Mouse (Mus musculus): ENCODE results near the gene Gnaq. TPM values are rescaled to one million over a fixed set of nuclear protein-coding genes. Genes with fewer than 3 reads are reported as not detected.

Gene Gnaq
- total and polyA plus RNA-seq, 3 experiments = 8.1 to 12.9 (median 8.2) TPM

DNA sequence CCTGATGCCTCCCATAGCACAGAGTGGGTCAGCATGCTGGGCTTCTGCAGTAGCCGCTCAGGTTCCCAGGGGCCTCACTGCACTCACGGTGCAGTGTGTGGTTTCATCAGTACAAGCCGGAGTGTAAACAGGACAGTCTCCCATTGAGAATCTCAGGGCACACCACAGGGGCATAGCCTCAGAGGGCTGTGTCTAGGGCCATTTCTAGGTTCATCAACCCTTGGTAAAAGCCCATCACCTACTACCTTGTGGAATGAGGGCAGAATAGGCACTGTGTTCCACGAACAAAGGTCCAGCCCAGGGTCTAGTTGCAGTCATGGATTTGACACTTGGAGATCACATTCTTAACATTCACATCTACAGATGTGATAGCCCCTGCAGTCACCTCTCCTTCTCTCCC is 105.4 kb downstream of the Gnaq start:
- Histone ChIP-seq H3K27me3 (replicated peaks) (no peaks in the 10 kb centered on the region), H3K4me3 (replicated peaks in 1 of 3; ENCODE audit: low read depth in 2 of 3, low read length in 2 of 3, poor library complexity in 1 of 3) (no peak overlapping the region), H3K27ac (ENCODE audit: insufficient read depth, low read depth) (no peak overlapping the region), H3K9me3 (replicated peaks; ENCODE audit: low read length) (no peaks in the 10 kb centered on the region), H3K4me1 (ENCODE audit: control insufficient read depth in 1 of 2, insufficient read depth in 2 of 2) (peaks cover 7 to 52% of the 10 kb centered on the region in 2 experiments), H3K4me2 (ENCODE audit: insufficient read depth, low read depth, poor library complexity, severe bottlenecking) (no peak overlapping the region), H3K9ac (ENCODE audit: insufficient read depth, low read depth) (no peak overlapping the region), H3K36me3 (replicated peaks in 1 of 2; ENCODE audit: control insufficient read depth in 1 of 2, insufficient read depth in 1 of 2, low read length in 1 of 2) (peaks cover 0 to 9% of the 10 kb centered on the region in 2 experiments), H3K79me2 (replicated peaks; ENCODE audit: control insufficient read depth, extremely low read depth, insufficient read depth, poor library complexity, severe bottlenecking) (no peaks in the 10 kb centered on the region)
- TF ChIP-seq MAFK (IDR thresholded peaks at IDR 0.05; ENCODE audit: insufficient replicate concordance, low read length) (no peak), TBP (conservative IDR thresholded peaks at IDR 0.05; ENCODE audit: low read depth, low read length) (no peak), CHD1 (IDR thresholded peaks at IDR 0.05; ENCODE audit: low read depth, low read length) (no peak), ETS1 (conservative IDR thresholded peaks at IDR 0.05; ENCODE audit: low read depth, low read length) (no peak), MEF2A (IDR thresholded peaks at IDR 0.05; ENCODE audit: borderline replicate concordance, low read depth, low read length) (no peak), RAD21 (IDR thresholded peaks at IDR 0.05; ENCODE audit: low read depth, low read length) (no peak), MAX (IDR thresholded peaks at IDR 0.05; ENCODE audit: low read length) (no peak), NELFE (IDR thresholded peaks at IDR 0.05; ENCODE audit: low read depth, low read length) (no peak), IRF4 (IDR thresholded peaks at IDR 0.05; ENCODE audit: low read depth, low read length) (no peak), USF2 (conservative IDR thresholded peaks at IDR 0.05; ENCODE audit: low read depth, low read length) (no peak), E2F4 (IDR thresholded peaks at IDR 0.05; ENCODE audit: insufficient replicate concordance, low read depth, low read length) (no peak), MYC (IDR thresholded peaks at IDR 0.05; ENCODE audit: low read depth, low read length) (no peak), MAZ (IDR thresholded peaks at IDR 0.05; ENCODE audit: low read depth, low read length) (no peak), ZMIZ1 (IDR thresholded peaks at IDR 0.05; ENCODE audit: low read depth, low read length) (no peak)
- DNase-seq (ENCODE audit: extremely low read depth) = no peak
- in situ Hi-C loops (cut with MboI; ENCODE audit: low pct_ligation_motif_present, low pct_unique_long_range_greater_than_20kb, low sequenced_read_pairs) (no loop called here), dilution Hi-C loops (cut with MboI; ENCODE audit: extremely low pct_ligation_motif_present, extremely low pct_unique_long_range_greater_than_20kb, low sequenced_read_pairs) (no loop called here)

DNA sequence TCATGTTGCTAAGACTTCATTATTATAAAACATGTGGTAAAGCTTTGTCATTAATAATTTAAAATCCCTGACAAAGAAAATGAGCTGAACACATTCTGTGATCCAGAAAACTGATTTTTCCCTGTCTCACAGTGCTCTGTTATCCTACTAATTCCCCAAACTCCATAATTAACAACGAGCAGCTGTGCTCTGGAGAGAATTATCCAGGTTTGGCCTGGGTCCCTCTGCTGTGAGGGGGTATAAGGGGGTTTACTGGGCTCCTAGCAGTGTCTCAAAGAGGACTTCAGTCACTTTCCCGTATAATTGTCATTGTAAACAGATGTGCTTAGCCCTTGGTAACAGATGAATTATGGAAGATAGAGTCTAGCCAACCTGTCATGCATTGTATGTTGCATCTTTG is 105.9 kb downstream of the Gnaq start:
- Histone ChIP-seq H3K4me2 (ENCODE audit: insufficient read depth, low read depth, poor library complexity, severe bottlenecking) (no peak overlapping the region), H3K4me1 (ENCODE audit: control insufficient read depth in 1 of 2, insufficient read depth in 2 of 2) (peaks cover 7 to 47% of the 10 kb centered on the region in 2 experiments), H3K36me3 (replicated peaks in 1 of 2; ENCODE audit: control insufficient read depth in 1 of 2, insufficient read depth in 1 of 2, low read length in 1 of 2) (peaks cover 0 to 9% of the 10 kb centered on the region in 2 experiments), H3K27ac (ENCODE audit: insufficient read depth, low read depth) (no peak overlapping the region), H3K79me2 (replicated peaks; ENCODE audit: control insufficient read depth, extremely low read depth, insufficient read depth, poor library complexity, severe bottlenecking) (no peaks in the 10 kb centered on the region), H3K4me3 (replicated peaks in 1 of 3; ENCODE audit: low read depth in 2 of 3, low read length in 2 of 3, poor library complexity in 1 of 3) (no peak overlapping the region), H3K9ac (ENCODE audit: insufficient read depth, low read depth) (no peak overlapping the region), H3K27me3 (replicated peaks) (no peaks in the 10 kb centered on the region), H3K9me3 (replicated peaks; ENCODE audit: low read length) (no peaks in the 10 kb centered on the region)
- TF ChIP-seq ETS1 (conservative IDR thresholded peaks at IDR 0.05; ENCODE audit: low read depth, low read length) (no peak), ZC3H11A (IDR thresholded peaks at IDR 0.05; ENCODE audit: low read depth, low read length) (no peak), CTCF (conservative IDR thresholded peaks at IDR 0.05 in 1 of 2, IDR thresholded peaks at IDR 0.05 in 1 of 2; ENCODE audit: low read depth in 2 of 2, low read length in 2 of 2) (no peak), SIN3A (IDR thresholded peaks at IDR 0.05; ENCODE audit: low read length) (no peak), JUND (conservative IDR thresholded peaks at IDR 0.05; ENCODE audit: low read depth, low read length) (no peak), POLR2AphosphoS2 (IDR thresholded peaks at IDR 0.05; ENCODE audit: low read depth, low read length) (no peak), NRF1 (IDR thresholded peaks at IDR 0.05; ENCODE audit: low read depth, low read length) (no peak), MAX (IDR thresholded peaks at IDR 0.05; ENCODE audit: low read length) (no peak), RCOR1 (conservative IDR thresholded peaks at IDR 0.05; ENCODE audit: low read depth, low read length) (no peak), MAZ (IDR thresholded peaks at IDR 0.05; ENCODE audit: low read depth, low read length) (no peak), JUN (IDR thresholded peaks at IDR 0.05; ENCODE audit: insufficient read depth, low read depth, low read length) (no peak), ZNF384 (IDR thresholded peaks at IDR 0.05; ENCODE audit: low read depth, low read length) (no peak), TCF12 (IDR thresholded peaks at IDR 0.05; ENCODE audit: low read depth, low read length) (no peak), IRF4 (IDR thresholded peaks at IDR 0.05; ENCODE audit: low read depth, low read length) (no peak), MEF2A (IDR thresholded peaks at IDR 0.05; ENCODE audit: borderline replicate concordance, low read depth, low read length) (no peak), RAD21 (IDR thresholded peaks at IDR 0.05; ENCODE audit: low read depth, low read length) (no peak), MAFK (IDR thresholded peaks at IDR 0.05; ENCODE audit: insufficient replicate concordance, low read length) (no peak), MXI1 (IDR thresholded peaks at IDR 0.05; ENCODE audit: low read depth, low read length) (no peak), USF2 (conservative IDR thresholded peaks at IDR 0.05; ENCODE audit: low read depth, low read length) (no peak)
- in situ Hi-C loops (cut with MboI; ENCODE audit: low pct_ligation_motif_present, low pct_unique_long_range_greater_than_20kb, low sequenced_read_pairs) = no loop called here
- dilution Hi-C loops (cut with MboI; ENCODE audit: extremely low pct_ligation_motif_present, extremely low pct_unique_long_range_greater_than_20kb, low sequenced_read_pairs) = no loop called here
- no peak for DNase-seq (ENCODE audit: extremely low read depth)

All from CH12.LX (cell line).